Mouse (Mus musculus) heart, postnatal 36 days (tissue): ENCODE results near the gene Prph. TPM values are rescaled to one million over a fixed set of nuclear protein-coding genes. Genes with fewer than 3 reads are reported as not detected.
A peak's percentile ranks its signal among the peaks of the same experiment; 100 is the strongest.
"Not testable (repeated sequence)": the region's sequence is repeated elsewhere in the genome, so short reads cannot be mapped to it uniquely, and the experiment has no call there.

Source experiments
- DNase-seq, 2 experiments: peaks; one replicate each; pipeline ENCODE4 v3.0.0; 2021 to 2022
- intact Hi-C: fragments of 180-260 bp; cut with DNase I; formaldehyde crosslinking; loops from one replicate; pipeline ENCODE4 v1.15.1; 2025
- total RNA-seq, 2 experiments: library from RNA; stranded (reverse); gene quantifications; 2 replicates each; pipeline ENCODE4 v1.2.3; 2021

The Prph gene
- total RNA-seq, 2 experiments from 2014 or later = 0.14 to 0.94 TPM

DNA sequence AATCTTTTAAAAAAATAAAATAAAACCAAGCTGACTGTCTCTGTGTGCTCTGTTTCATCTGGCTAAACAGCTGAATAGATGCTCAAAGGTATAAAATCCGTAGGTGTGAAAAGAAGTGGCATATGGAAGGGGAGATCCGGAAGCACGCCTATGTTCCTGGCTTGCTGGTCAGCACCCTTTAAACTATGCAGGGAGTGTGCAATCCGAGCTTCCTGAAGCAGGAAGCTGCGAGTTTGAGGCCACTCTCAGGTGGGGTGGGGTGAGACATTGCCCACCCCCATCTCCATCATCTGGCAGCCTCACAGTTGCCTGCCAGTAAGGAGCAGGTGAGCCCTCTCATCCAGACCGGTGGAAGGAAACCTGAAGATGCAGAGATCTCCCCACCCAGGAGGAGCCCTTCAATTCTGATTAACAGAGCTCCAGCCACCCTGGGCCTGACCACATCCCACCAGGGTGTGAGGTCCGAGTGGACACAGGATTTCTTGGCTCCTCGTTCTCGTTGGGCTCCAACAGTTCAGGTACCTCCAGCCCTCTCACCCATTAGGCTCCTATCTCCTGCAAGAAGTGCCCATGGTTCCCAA lies 19.1 kb downstream of the Prph start, which contains the start of gene Troap:
TSS of gene Troap (plus strand) at position 557 of the 581 bp plus-strand sequence.
- DNase-seq = no peak
- intact Hi-C loops = no loop called here

DNA sequence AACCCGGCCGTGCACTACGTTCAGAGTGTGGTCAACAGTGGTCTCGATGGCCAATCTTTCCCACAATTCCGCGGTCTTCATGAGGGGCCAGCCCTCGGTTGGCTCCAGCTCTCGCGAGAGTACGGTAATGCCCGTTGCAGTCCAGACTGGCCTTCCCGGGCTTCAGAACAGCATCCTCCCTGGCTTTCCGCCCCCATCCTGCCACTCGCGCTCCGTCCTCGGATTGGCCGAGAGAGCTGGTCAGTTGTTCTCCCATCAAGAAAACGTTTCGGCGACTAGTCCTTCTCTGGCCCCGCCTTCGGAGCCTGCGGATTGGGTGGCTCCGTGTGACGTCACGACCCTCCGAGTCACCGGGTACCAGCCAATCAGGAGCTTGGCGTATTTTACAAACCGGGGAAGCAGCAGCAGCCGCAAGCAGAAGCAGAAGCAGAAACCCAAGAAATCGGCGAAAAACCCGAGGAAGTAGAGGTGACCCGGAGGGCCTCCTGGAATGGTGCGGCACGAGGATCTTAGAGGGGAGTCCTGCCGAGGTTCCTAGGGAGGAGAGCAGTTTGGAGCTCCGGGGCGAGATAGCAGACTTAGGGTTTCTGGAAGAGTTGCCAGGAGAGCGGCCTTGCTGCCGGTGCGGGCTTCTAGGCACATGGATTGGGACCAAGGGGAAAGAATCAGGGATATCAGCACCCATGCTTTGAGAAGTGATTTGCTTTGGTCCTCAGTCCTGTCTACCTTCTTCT lies 19.8 kb downstream of the Prph start:
- intact Hi-C loops = no loop called here
- peak; percentile 98 for DNase-seq

DNA sequence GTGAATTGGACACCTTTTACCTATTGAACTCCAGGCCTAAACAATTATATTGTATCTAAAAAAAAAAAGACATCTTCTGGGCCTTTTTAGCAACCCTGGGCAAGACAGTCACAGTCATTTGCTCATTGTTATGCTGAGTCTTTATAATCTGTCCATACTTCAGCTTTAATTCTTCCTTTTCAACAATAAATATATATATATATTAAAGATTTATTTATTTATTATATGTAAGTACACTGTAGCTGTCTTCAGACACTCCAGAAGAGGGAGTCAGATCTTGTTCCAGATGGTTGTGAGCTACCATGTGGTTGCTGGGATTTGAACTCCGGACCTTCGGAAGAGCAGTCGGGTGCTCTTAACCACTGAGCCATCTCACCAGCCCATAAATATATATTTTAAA lies 21.0 kb downstream of the Prph start:
- DNase-seq, intact Hi-C loops: not testable (repeated sequence)

DNA sequence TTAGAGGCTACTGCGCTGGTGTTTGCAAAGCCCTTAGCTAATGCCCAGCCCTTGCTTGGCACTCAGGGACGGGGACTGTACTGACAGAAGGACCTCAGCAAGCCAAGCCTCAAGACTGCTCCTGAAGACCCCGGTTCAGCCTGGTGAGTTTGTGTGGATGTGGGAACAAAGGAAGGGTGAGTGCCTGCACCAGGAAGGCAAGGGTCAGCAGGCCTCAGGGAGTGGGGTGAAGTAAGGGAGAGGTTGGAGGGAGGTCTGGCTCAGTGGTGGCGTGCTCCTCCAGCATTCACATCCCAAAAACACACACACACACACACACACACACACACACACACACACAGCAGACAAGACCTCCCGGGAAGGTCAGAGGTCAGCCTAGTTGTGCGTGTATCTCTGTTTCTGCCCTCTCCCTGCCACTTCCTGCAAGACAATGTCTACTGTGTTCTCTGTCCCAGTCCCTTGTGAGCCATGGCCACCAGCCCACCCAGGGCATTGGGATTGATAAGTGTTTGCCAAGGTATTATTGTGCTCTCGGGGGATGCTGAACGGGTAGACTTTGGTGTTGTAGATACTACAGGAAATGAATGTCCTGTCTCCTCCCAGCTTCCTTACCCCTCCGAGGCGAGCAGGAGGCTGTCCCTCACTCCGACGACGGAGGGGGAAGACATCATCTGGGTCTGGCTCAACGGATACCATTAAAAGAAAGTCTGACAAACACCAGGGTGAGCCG lies 23.4 kb downstream of the Prph start:
- intact Hi-C loops = no loop called here
- DNase-seq = no peak

DNA sequence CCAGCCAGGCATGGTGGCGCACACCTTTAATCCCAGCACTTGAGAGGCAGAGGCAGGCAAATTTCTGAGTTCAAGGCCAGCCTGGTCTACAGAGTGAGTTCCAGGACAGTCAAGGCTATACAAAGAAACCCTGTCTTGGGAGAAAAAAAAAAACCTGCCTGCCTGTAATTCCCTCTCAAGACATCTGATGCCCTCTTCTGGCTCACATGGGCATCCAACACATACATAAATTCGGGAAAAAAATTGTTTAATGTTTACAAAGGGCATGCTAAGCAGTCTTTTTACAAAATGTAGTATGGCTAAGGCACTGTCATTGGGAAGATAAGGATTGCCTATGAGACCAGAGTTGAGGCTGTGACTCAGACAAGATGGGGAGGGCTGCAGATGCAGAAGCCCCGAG lies 24.8 kb downstream of the Prph start:
- intact Hi-C loops = loop anchor here (5.0 kb wide), 2 partner anchors 57 to 187 kb away; no protein-coding TSS in a partner anchor

DNA sequence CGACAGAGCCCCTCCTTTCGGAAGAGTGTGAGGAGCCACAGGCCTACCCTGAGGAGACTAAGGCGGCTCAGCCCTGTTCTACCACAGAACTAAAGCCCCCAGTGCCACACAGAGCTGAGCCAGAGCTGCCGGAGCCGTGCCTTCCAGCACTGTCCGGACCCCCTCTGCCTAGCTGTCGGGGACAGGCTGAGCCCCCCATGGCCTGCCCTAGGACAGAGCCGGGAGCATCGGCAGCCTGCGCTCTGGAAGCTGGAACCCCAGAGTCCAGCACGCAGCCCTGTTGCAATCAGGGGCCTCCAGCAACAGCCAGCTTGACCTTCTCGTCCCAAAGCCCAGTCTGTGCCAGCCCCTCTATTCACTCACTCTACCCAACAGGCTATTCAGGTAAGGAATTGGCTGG lies 27.3 kb downstream of the Prph start:
- no peak for DNase-seq
- intact Hi-C loops = loop anchor here (5.0 kb wide), 2 partner anchors 55 to 185 kb away; no protein-coding TSS in a partner anchor

More for the DNA sequence above, 24.8 kb downstream of the Prph start:
- no peak for DNase-seq

DNA sequence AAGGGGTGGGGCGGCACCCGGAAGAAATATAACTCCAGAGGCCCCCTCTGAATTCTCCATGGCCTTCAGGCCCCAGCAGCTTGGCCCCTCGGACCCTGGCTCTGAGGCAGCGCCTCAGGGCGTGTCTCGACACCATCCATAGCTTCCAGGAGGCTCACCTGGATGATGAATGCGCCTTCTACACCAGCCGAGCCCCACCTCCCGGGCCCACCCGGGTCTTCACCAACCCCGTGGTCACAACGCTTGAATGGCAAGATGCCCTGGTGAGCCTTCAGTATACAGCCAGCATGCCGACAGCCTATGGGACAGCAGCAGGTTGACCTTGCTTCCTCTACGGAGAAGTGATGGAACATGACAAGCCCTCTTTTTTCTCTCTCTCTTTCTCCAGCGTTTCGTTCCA lies 27.9 kb downstream of the Prph start:
- intact Hi-C loops = loop anchor here (1.0 to 5.0 kb wide), 3 partner anchors 54 to 184 kb away; no protein-coding TSS in a partner anchor
- no peak for DNase-seq

DNA sequence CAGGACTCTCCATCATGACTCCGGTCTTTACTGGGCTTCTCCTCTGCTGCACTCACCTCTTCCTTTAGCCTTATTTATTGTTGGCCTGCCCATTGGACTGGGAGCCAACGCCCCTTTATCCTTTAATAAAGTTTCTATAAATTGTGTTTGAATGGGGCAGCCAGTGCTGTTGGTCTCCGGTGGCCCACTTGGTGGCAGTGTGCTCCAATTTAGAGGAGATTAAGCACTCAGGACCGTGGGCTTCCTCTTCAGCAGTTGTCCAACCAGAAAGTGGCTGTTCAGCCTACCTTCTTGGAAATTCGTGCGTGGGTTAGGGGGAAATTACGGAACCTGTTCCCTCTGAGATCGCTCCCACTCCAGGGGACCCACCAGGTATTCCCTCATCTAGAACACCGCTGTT lies 28.3 kb downstream of the Prph start:
- DNase-seq = peak in 1 of 2 experiments; percentile 46
- intact Hi-C loops = loop anchor here (1.0 to 5.0 kb wide), 3 partner anchors 54 to 184 kb away; no protein-coding TSS in a partner anchor

DNA sequence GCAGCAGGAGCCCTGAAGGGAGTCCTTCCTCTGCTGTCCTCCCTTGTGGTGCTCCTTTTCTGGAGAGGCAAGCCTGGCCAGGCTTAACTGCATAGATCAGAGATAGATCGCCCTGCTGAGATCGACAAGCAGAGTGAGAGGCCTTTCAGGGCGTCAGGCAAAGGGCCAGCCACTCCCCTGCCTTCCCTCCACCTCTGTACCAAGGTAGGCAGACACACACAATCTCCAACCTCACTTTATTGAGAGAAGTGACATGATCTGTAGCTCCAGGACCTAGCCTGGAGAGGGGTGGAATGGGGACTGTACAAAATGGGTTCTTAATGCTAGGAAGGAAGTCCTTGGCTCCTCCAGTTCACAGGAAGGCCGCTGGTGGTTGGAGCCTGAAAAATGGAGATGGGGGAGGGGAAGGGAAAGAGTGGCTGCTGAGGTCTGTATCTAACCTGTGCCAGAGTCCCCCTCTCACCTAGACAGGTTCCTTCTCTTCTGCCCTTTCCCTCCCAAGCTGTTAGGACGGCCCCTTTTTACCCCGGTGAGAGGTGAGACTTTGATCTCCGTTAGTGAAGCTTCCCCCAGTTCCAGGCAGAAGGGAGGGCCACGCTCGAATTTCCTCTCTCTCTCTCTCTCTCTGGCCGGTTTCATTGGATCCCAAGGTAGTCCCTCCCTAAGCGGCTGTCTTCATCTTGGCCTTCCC lies 29.0 kb downstream of the Prph start:
- intact Hi-C loops = loop anchor here (1.0 to 5.0 kb wide), 3 partner anchors 53 to 183 kb away; no protein-coding TSS in a partner anchor
- no peak for DNase-seq

DNA sequence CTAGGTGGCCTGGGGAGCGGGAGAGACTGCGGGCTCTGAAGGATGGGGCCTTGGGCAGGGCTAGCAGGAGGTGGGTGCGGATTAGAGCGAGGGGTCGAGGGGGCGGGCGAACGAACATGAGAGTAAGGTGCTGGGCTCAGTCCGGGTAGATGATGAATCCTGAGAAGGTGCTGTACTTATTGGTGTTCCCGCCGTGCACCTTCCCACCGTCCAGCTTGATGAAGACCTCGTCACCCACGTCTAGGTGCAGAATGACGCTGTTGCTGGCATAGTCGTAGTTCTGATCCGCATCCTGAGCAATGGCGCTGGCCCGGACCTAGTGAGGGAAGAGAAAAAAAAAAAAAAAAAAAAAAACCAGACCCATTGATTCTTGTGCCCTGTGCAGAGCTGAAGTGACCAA lies 29.6 kb downstream of the Prph start:
- DNase-seq = no peak
- intact Hi-C loops = loop anchor here (5.0 kb wide), 2 partner anchors 53 to 183 kb away; no protein-coding TSS in a partner anchor

DNA sequence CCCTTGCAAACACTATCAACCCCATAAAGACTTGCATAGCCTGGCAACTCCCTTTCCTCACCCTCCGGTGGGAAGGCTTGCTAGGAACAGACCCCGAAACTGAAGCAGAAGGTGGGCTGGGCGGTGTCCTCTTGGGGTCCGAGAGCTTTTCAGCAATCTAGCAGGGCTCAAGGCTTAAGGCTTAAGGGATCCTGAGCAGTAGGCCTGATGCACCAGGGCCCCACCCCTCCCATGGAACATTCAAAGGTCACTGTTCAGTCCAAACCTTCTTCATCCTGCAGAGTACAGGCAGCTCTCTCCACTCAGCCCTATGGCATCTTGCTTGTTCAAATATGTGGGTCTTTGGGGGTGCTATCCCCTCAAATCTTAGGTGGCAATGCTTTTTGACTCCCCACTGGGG lies 31.0 kb downstream of the Prph start:
- no peak for DNase-seq
- intact Hi-C loops = no loop called here

DNA sequence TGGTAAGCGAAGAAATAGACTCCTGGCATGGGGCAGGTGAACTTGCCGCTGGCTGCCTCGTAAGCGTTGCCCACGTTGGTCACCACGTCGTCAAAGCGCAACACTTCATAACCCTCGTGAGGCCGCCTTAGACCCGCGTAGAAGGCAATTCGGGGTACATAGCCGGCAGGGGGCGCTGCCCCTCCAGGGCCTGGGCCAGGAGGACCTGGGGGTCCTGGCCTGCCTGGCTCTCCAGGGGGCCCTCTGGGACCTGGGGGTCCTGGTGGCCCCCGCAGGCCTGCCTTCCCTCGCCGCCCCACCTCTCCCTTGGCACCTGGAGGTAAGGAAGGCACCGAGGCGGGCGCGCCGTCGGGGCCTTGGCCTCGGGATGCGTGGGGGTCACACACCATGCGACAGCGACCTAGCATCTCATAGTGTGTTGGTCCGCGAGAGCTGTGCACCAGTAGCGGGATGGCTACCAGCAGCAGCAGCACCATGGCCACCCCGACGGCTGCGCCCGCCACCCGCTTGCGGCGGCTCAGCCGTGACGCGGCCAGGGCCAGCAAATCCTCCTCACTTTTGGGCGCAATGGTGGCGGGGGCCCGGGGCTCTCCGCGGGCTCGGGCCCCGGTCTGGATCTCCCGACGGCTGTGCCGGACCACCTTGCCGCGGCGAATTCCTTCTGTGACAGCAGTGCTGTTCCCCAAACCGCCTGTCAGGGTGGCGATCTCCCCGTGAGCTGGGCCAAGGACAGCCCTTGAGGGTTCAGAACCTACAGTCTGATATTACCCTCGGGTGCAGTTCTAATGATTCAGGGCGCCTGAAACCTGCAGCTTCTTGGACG lies 32.5 kb downstream of the Prph start, which contains the start of gene C1ql4:
TSS of gene C1ql4 (minus strand) at position 565 of the 823 bp plus-strand sequence.
- no peak for DNase-seq
- intact Hi-C loops = loop anchor here (2.0 kb wide), 1 partner anchor 37 kb away; no protein-coding TSS in a partner anchor

DNA sequence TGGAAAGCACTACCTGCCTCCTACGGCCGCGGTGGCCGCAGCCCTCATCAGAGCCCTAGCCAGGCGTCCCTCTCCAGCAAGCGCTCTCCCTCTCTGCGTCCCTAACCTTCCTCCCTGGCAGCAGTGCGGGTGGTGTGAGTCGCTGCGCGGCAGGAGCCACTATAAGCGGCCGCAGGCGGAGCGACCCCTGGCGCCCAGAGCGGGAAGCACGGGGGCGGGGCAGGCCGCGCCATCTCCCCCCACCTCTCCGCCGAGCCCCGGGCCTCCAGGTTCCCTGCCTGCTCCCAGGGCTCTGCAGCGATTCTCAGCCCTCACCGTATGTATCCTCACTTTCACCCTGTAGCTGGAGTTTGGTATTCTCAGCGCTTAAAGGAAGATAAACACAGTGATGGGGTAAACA lies 33.3 kb downstream of the Prph start:
- intact Hi-C loops = loop anchor here (2.0 kb wide), 1 partner anchor 37 kb away; no protein-coding TSS in a partner anchor
- peak; percentile 81 to 83 for DNase-seq

DNA sequence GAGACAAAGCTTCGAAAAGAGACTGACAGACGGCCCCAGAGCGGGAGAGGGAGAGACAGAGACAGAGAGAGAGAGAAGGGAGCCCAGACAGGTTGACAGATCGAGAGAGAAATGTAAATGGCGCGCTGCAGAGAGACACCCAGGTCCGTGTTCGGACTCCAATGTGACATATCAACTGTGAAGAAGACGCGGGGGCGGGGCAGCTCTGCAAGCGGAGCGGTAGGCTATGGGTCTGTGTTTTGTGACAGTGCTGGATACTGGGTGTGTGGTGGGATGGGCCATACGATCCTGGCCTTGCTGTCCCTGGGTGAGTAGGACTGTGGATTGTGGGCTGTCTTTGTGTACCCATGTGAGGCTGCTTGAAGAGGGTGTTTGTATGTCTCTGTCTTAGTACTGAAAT lies 34.1 kb downstream of the Prph start:
- no peak for DNase-seq
- intact Hi-C loops = loop anchor here (2.0 kb wide), 1 partner anchor 38 kb away; no protein-coding TSS in a partner anchor

DNA sequence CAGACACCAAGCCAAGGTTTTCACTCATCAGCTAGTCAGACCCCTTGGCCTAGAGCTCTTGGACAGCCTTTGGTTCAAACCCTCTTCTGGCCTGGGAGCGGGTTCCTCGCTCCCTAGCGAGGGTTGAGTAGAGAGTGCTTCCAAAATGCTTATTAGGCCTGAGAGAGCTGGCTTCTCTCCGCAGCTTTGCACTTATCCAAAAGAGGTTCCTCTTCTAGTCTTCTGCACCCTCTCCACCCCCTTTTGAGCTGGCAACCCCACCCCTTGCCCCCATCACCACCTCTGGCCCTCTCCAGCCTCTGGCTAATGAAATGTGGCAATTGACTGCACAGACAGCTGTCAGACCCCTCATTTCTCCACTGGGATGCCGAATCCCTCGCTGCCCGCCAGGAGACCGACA lies 37.9 kb downstream of the Prph start, which contains the start of gene Dnajc22:
TSS of gene Dnajc22 (plus strand) at position 301 of the 400 bp plus-strand sequence.
- intact Hi-C loops = no loop called here
- no peak for DNase-seq

DNA sequence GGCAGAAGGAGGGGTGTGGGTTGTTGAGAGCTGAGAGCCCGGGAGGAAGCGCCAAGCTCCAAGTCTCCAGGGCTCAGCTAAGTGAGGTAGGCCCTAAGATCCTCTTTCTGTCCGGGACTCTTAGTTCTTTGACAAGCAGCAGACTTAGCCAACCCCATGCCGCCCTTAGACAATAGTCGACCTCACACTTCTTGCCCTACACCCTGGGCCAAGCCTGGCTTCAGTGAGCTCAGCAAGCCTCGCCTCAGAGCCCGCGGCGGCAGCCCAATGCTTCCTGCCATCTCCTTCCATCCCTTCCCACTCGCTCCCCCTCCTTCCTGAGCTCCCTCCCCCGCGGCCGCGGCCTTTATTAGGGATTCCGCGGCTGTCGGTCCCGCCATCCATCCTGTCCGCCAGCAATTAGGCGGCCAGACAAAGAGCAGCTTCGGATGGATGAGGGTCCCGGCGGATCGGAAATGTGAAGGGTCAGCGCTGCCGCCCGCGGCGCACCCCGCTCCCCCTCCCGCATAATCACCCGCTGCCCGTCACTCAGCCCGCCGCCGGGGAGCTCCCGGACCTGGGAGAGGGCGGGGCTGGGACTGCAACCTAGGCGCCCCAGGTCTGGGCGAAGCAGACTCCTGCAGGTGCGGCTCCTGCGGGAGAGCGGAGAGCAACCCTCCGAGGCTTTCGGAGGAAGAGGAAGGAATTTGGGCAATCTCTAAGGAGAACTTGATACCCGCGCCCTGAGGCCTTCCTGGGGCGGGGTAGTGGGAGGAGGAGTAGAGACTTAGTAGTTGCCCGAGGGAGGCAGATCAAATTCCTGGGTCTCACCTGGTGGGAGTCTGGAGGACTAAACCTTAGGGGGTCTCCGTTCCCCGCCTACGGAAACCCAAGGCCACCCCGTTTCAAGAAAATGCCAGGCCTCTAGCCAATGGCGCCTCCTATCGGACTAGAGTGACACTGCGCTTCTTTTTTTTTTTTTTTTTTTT lies 38.6 kb downstream of the Prph start:
- intact Hi-C loops = no loop called here
- peak; percentile 41 to 52 for DNase-seq

DNA sequence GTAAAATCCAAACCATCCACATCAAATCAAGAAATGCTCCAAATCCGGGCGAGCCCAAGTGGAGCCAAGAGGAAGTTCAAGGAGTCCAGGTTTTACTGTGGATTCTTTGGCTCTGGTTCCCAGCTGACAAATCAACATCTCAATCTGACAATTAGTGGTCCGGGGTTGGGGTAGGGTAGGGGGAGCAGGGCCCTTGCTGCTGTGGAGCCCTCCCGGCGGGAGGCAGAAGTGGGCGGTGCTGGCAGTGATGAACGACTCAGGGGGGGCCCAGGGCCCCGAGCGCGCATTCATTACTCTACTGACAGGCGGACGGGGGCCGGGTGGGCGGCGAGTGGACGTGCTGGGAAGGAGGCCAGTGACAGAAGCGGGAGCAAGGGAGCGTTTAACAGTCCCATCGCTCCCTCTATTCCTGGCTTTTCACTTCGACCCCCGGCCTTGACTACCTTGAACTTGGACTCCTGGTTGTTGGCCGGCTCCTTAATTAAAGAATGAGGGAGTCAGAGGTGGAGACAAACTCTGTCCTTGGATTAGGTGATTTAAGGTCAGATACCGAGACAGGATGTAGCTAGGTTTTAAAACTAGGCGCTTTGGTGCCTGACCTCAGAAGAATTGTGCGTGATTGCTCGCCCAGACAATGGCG lies 39.8 kb downstream of the Prph start:
- intact Hi-C loops = no loop called here
- DNase-seq = no peak

DNA sequence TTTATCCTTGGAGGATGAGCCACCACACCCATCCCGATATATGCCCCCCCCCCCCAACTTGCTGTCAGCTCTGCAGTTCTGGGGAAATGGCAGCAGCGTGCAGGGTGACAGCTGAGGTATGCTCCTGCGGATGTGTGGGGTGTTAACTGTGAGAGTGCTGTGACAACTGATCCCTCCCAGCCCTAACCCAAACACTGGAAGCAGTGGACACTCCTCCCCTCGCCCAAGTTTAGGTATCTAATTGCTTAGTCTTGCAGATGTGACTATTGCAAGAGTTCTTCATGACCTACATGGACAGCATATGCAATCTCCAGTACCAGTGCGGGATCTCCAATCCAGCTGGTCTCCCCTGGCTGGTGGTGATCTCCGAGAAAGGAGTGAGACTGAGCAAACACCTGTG lies 40.4 kb downstream of the Prph start:
- no peak for DNase-seq
- intact Hi-C loops = no loop called here
